Mouse (Mus musculus) stomach, postnatal 0 days (tissue): ENCODE data around the gene Spsb1. TPM values are rescaled to one million over a fixed set of nuclear protein-coding genes. Genes with fewer than 3 reads are reported as not detected.

ENCODE experiments used
- ATAC-seq: fragments of 200-750 bp; cut with Nextera tagmentation; 2 replicates; pipeline ENCODE4 v1.8.0; 2017; ENCODE audit not compliant: low FRiP score, low TSS enrichment
- DNase-seq: peaks from one replicate; pipeline ENCODE4 v3.0.0-alpha.2; 2016; ENCODE audit warnings: low spot score
- H3K27ac ChIP-seq: fragments of 300-500 bp; sonication (generic); replicated peaks from 2 replicates; pipeline ENCODE4 v1.5.1; 2014; ENCODE audit warnings: mild to moderate bottlenecking, control low read depth
- H3K27me3 ChIP-seq: fragments of 300-500 bp; sonication (generic); 2 replicates; pipeline ENCODE4 v1.6.1; 2014; ENCODE audit warnings: low read length; ENCODE audit not compliant: control insufficient read depth, insufficient read depth
- H3K36me3 ChIP-seq: fragments of 300-500 bp; sonication (generic); 2 replicates; pipeline ENCODE4 v1.6.1; 2014; ENCODE audit warnings: low read length, mixed read lengths; ENCODE audit not compliant: control insufficient read depth, insufficient read depth
- H3K4me1 ChIP-seq: fragments of 300-500 bp; sonication (generic); replicated peaks from 2 replicates; pipeline ENCODE4 v1.6.1; 2014; ENCODE audit warnings: antibody characterized with exemption; ENCODE audit not compliant: control insufficient read depth, insufficient read depth
- H3K4me2 ChIP-seq: fragments of 300-500 bp; sonication (generic); replicated peaks from 2 replicates; pipeline ENCODE4 v1.6.1; 2014; ENCODE audit warnings: low read depth, mild to moderate bottlenecking, control low read depth, moderate library complexity
- H3K4me3 ChIP-seq: fragments of 300-500 bp; sonication (generic); 2 replicates; pipeline ENCODE4 v1.5.1; 2014; ENCODE audit warnings: low read depth, low read length, control low read depth
- H3K9ac ChIP-seq: fragments of 300-500 bp; sonication (generic); 2 replicates; pipeline ENCODE4 v1.6.1; 2014; ENCODE audit warnings: mild to moderate bottlenecking, low read length, control low read depth, mixed read lengths
- H3K9me3 ChIP-seq: fragments of 300-500 bp; sonication (generic); 2 replicates; pipeline ENCODE4 v1.6.1; 2016; ENCODE audit warnings: low read length; ENCODE audit not compliant: control insufficient read depth
- CTCF ChIP-seq: IDR thresholded peaks from 2 replicates; pipeline ENCODE4 v1.5.1; 2016; ENCODE audit warnings: antibody characterized with exemption, low read depth, mild to moderate bottlenecking, moderate library complexity
- EP300 ChIP-seq: optimal IDR thresholded peaks from 2 replicates; pipeline ENCODE3; 2016; ENCODE audit warnings: antibody characterized with exemption
- WGBS: fragments of 180-500 bp; shearing (Covaris S2); extraction: QIAGEN DNeasy Blood & Tissue Kit; methylation state at CpG from one replicate; pipeline ENCODE4 v1.1.7; 2014; 5-methylcytosine and 5-hydroxymethylcytosine counted together
- polyA plus RNA-seq: library from polyadenylated mRNA; unstranded; fragments of >200 nt; fragmentation: Nextera tagmentation; extraction: Ambion mirVana; gene quantifications from 2 replicates; pipeline ENCODE4 v1.2.1, GENCODE M21; 2015

Spsb1 gene
- polyA plus RNA-seq, 1 experiment from 2014 or later = 13.1 TPM

- H3K4me2 ChIP-seq = no peak overlapping the region
- H3K9me3 ChIP-seq = no peaks in the 10 kb centered on the region
- no peaks in the 10 kb centered on the region for H3K27me3 ChIP-seq
- H3K36me3 ChIP-seq = no peaks in the 10 kb centered on the region
- ATAC-seq (no peak), DNase-seq (no peak)
- H3K27ac ChIP-seq = no peak overlapping the region
- peaks cover 10% of the 10 kb centered on the region; the same call in 1 of the 2 replicates for H3K4me1 ChIP-seq
- WGBS = 66% methylated on average over 5 of the region's 5 CpGs
- TF ChIP-seq EP300 = no peak
- TF ChIP-seq CTCF = no peak
- no peak overlapping the region for H3K4me3 ChIP-seq
- no peak overlapping the region for H3K9ac ChIP-seq
Observed at GRCm38 (mm10) chr4:149880908-149881307, 73.9 kb downstream of the Spsb1 start.

GRCm38 (mm10) chr4:149879980-149880379 lies 74.9 kb downstream of the Spsb1 start:
- Histone ChIP-seq H3K4me3 (no peak overlapping the region), H3K36me3 (no peaks in the 10 kb centered on the region), H3K4me2 (no peak overlapping the region), H3K4me1 (peaks cover 10% of the 10 kb centered on the region; the same call in 1 of the 2 replicates), H3K9ac (no peak overlapping the region), H3K27me3 (no peaks in the 10 kb centered on the region), H3K27ac (no peak overlapping the region), H3K9me3 (no peaks in the 10 kb centered on the region)
- no peak for ATAC-seq
- no peak for TF ChIP-seq CTCF
- TF ChIP-seq EP300 = no peak
- no peak for DNase-seq
- 77% methylated on average over 11 of the region's 11 CpGs for WGBS

- Histone ChIP-seq H3K27ac (no peak overlapping the region), H3K4me1 (peaks cover 10% of the 10 kb centered on the region; the same call in 1 of the 2 replicates), H3K36me3 (no peaks in the 10 kb centered on the region), H3K4me3 (no peak overlapping the region), H3K9me3 (no peaks in the 10 kb centered on the region), H3K9ac (no peak overlapping the region), H3K4me2 (no peak overlapping the region), H3K27me3 (no peaks in the 10 kb centered on the region)
- ATAC-seq (no peak), DNase-seq (no peak)
- no peak for TF ChIP-seq CTCF
- no peak for TF ChIP-seq EP300
- WGBS = 59% methylated on average over 6 of the region's 6 CpGs
Observed at GRCm38 (mm10) chr4:149878021-149878449, 76.8 kb downstream of the Spsb1 start.

- WGBS = 44% methylated on average over 3 of the region's 3 CpGs
- H3K9ac ChIP-seq = no peak overlapping the region
- H3K27ac ChIP-seq = 0 out of 2 replicates have a peak overlapping the region, but pooled peaks have one; percentile 30
- H3K4me2 ChIP-seq = no peak overlapping the region
- peaks cover 8% of the 10 kb centered on the region; the same call in 1 of the 2 replicates for H3K4me1 ChIP-seq
- no peak overlapping the region for H3K4me3 ChIP-seq
- H3K9me3 ChIP-seq = no peaks in the 10 kb centered on the region
- ATAC-seq (peak; percentile 30; the same call in 1 of the 2 replicates), DNase-seq (no peak)
- TF ChIP-seq CTCF (peak; percentile 38; the same call in 1 of the 2 replicates), EP300 (no peak)
- no peaks in the 10 kb centered on the region for H3K36me3 ChIP-seq
- no peaks in the 10 kb centered on the region for H3K27me3 ChIP-seq
Observed at GRCm38 (mm10) chr4:149877202-149877601, 77.6 kb downstream of the Spsb1 start.

- H3K4me1 ChIP-seq = peaks cover 7% of the 10 kb centered on the region; the same call in 1 of the 2 replicates
- DNase-seq (no peak), ATAC-seq (peak; percentile 55; the same call in 1 of the 2 replicates)
- no peaks in the 10 kb centered on the region for H3K36me3 ChIP-seq
- no peaks in the 10 kb centered on the region for H3K27me3 ChIP-seq
- TF ChIP-seq CTCF (no peak), EP300 (no peak)
- no peak overlapping the region for H3K9ac ChIP-seq
- 44% methylated on average over 6 of the region's 6 CpGs for WGBS
- no peaks in the 10 kb centered on the region for H3K9me3 ChIP-seq
- H3K27ac ChIP-seq = 0 out of 2 replicates have a peak overlapping the region, but pooled peaks have one; percentile 30
- H3K4me3 ChIP-seq = no peak overlapping the region
- H3K4me2 ChIP-seq = no peak overlapping the region
Observed at GRCm38 (mm10) chr4:149876761-149877160, 78.1 kb downstream of the Spsb1 start.

GRCm38 (mm10) chr4:149875986-149876501 lies 78.8 kb downstream of the Spsb1 start:
- no peak overlapping the region for H3K4me3 ChIP-seq
- ATAC-seq (no peak), DNase-seq (no peak)
- 68% methylated on average over 8 of the region's 8 CpGs for WGBS
- no peaks in the 10 kb centered on the region for H3K36me3 ChIP-seq
- no peak for TF ChIP-seq CTCF
- TF ChIP-seq EP300 = no peak
- H3K27ac ChIP-seq = no peak overlapping the region
- H3K4me1 ChIP-seq = peaks cover 7% of the 10 kb centered on the region; the same call in 1 of the 2 replicates
- no peak overlapping the region for H3K4me2 ChIP-seq
- no peaks in the 10 kb centered on the region for H3K27me3 ChIP-seq
- H3K9ac ChIP-seq = no peak overlapping the region
- no peaks in the 10 kb centered on the region for H3K9me3 ChIP-seq
